Mouse (Mus musculus): ENCODE measurements at regions not wholly inside any gene's neighbourhood (a gene's known extent, or its start where the extent isn't known, plus 50 kb on each side); places are given as distances from the start of the nearest gene placed in this dataset.

DNA sequence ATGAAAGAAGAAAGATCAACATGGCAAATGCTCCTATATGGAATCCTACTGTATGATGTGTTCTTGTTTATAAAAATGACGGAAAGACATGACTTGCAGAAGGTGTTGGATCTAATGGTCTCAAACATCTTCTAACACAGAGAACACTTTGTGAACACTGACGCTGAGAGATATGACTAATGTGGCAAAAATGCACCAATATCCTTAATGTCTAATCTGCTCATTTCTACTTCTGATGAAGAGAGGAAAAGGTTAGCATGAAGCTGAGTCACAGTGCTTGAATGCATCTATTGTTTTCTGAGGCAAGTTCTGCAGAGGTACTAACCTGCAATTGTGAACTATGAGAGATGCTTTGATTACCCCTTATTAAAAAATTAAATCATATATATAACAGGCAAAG, 293.2 kb upstream of the Jag1 start:
- no peak for DNase-seq

GRCm38 (mm10) chr2:137408294-137408693, 291.9 kb upstream of the Jag1 start:
- no peak for DNase-seq

- DNase-seq, result no peak
Observed at GRCm38 (mm10) chr2:137393486-137393885, 277.0 kb upstream of the Jag1 start.

DNA sequence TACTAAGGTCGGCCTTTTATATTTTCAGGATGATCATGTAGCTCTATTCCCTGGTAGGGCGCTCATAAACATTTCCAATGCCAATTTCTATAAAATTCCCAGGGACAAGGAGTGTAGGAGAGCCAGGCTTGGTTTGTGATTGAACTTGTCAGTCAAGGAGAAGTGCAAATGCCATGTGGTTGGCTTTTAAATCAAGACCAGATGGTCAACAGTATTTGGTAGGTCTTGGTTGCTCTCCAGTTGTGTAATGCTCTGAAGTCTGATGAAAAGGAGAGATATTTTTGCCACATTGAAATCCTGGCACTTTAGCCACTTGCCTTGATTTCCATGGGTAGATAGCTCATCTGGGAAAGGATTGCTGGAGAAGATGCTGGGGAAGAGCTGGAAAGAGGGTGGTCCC, 263.4 kb upstream of the Jag1 start:
- no peak for DNase-seq

- no peak for DNase-seq
Observed at GRCm38 (mm10) chr2:137375346-137375745, 258.9 kb upstream of the Jag1 start.

DNA sequence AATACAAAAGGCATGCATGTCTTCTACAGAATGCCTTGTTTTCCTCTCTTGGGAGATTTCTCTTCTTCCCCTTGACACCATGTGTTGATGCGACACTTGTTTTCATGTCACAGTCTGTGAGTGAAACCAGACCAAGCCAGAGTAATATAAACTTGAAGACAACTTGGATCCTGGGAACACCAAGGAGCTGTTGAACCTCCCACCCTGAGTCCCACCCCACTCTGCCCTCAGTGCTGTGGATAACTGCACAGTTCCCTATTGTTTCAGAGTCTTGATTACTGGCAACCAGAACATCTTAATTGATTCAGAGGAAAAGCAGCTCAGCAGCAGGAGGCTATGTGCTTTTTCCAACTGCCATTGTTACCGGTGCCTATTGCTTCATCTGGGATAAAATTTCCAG, 254.6 kb upstream of the Jag1 start:
- DNase-seq, result no peak

GRCm38 (mm10) chr2:137363006-137363405, 246.6 kb upstream of the Jag1 start:
- DNase-seq, result no peak

GRCm38 (mm10) chr2:137357181-137357738, 240.8 kb upstream of the Jag1 start:
- DNase-seq, result no peak

DNA sequence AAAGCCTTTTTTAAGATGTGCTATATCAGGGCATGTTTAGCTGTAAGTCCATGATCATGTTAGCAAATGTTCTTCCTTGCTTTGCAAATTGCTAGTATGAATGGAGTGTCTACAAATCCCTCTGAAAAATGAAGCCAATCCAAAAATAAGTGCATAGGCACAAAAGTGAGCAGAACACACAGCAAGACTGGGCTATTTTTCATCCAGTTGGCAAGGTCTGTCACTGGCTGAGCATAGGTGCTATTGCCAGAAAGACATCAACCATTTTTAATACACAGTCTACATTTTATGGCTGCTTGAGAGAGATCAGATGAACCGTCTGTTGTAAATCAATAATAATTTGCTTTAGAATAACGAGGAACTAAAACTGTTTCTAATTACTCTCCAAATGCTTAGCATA, 227.3 kb upstream of the Jag1 start:
- no peak for DNase-seq

DNA sequence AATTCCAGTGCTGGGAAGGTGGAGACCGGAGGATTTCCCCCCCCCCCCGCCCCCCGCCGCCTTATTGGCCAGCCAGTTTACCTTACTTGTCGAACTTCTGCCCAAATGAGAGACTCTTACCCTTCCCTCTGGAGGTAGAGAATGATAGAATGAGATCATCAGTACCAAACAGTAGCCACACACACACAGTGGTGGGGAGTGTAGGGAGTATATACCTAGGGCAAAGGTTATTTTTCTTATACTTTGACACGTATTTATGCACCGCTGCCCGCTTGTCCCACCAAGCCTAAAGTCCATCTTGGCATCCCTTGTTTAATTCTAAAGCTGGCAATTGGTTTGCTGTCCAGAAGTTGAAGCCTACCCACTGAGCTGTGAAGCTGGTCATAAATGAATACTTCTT, 213.6 kb upstream of the Jag1 start:
- no peak for DNase-seq

DNA sequence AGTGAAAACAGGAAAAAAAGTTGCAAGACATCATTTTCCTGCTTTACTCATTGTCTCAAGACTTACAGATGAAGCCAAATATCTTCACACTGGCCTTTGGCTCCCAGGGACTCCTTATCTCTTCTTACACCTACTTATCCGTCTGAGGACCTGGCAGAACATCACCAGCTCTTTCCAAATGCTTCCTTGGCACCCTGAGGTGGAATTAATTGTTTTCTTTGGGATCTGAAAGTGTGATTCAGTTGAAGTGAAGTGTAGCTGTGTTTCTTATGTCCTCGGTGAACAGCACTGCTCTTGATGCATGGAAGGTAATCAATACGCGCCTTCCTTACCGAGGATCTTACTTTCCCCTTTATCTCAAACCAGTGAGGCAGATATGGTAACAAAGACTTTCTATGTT, 207.0 kb upstream of the Jag1 start:
- no peak for DNase-seq

DNA sequence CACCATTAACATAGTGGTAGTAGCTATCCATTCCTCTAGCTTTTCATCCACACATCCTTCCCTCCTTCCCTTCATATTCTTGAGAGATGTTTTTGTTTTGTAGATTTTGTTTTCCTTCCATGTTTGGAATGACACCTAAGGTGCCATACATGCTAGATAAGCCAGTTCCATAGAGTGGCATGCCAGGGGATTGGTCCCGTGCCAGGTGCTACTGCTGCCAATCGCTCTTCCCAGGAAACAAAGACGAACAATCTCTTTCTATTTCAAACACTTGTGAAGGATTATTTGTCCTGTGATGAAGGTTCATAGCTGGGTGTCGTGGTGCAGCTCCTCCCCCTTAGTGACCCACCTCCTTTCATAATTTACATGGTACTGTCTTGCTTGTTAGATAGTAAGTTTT, 194.1 kb upstream of the Jag1 start:
- DNase-seq, result no peak

- DNase-seq, result no peak
Observed at GRCm38 (mm10) chr2:137308116-137308515, 191.7 kb upstream of the Jag1 start.

DNA sequence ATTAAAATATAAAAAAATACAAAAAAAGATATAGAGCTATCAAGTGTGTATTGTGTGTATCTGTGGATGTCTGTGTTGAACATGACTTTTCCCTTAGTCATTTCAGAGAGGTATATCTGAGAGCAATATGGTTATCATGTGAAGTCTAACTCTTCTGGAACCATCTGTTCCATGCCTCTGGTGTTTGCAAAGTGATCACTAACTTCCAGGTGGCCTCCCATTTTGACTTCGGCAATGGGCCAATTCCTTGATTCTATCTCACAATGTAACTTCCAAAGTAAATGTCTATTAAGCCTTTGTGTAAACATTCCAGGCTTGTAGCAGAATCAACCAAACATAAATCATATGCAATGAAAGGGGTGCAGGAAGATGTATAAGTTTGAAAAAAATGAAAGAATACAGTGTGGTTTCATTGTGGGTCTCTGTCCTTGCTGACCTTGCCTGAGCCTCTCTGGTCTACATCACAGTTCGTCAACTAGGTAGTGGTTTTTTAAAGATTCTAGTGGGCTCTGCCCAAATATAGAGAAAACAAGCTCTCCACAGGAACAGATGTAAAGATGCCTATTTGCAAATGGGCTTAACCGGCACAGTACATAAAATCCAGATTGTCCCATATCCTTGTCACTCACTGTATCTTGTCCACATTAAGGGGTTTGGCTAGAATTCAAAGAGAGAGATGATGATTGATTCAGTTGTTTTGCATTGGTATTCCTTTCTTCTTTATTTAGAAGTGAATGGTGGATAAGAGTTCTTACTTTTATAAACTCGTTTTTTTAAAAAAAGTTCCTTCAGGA, 185.2 kb upstream of the Jag1 start:
- DNase-seq, result no peak

- no peak for DNase-seq
Observed at GRCm38 (mm10) chr2:137289231-137289630, 172.8 kb upstream of the Jag1 start.

DNA sequence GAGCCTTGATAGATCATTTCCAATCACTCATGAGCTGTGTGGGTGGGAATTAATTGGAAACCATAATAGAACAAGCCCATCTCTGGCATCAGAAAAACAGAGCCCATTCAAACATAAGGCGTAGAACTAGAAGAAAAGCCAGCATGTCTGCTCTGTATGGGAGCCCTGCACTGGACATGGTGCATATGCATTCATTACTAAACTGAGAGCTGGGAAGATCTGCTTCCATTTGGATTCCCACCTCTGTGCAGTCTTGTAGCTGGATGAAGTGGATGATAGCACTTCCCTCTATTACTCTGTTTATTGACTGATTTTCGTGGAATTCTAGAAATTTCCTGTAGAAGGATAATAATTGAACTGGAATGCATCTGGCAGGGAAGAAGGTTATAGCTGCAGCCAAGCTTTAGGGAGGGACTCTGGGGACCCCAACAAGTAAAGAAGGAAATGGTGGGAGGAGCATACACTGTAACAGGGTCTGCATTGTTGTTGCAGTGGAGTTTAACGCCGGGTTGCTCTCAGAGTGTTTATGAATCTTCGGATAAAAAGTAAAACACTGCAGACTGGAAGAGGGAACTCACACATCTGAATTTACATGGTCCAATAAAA, 155.2 kb upstream of the Jag1 start:
- no peak for DNase-seq

DNA sequence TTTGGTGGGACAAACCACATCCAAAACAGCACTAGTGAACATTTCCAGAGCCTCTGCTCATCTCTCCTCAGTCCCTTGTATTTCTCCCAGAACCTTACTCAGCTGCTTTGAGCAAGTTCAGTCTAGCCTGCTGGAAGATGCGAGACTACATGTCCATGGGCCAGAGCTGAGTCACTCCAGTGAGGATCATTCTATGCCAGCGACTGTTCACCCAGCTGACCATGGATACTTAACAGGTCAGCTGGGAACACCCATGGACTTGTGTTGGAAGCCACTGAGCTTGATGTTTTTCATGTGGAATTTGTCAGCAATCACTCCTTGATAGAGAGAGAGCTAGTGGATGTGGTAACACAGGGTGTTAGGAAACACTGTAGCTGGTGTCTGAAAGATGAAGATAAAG, 146.5 kb upstream of the Jag1 start:
- DNase-seq, result no peak

DNA sequence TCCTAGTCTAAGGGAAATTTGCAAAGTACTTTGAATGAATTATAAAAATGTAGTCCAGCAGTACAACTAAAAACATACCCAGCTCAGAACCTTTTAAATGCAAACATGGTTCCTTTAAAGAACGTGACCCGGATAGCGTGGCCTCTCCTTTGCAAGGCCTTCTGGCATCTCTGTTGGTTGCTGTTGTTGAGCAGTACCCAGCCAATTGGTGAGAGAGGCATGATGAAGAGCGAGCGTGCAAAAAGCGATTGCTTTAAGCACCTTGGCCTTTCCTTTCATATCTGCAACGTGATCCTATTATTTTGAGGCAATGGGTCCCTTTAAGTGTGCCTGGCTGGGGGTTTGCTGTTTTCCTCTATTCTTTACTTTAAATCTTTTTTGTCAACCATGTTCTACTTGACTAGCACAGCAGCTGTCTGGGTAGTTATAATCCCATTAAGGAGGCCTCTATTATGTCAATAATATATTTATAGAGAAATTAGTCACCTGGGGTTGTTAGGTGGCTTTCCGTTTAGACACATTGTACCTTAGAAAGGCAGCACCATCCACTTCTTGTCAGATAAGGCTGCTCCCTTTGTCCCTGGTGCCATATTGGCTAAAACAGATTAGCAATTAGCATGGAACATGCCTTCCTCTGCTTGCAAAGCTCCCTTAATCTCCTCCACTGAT, 141.5 kb upstream of the Jag1 start:
- DNase-seq, result no peak

- DNase-seq, result no peak
Observed at GRCm38 (mm10) chr2:137247931-137248330, 131.5 kb upstream of the Jag1 start.

DNA sequence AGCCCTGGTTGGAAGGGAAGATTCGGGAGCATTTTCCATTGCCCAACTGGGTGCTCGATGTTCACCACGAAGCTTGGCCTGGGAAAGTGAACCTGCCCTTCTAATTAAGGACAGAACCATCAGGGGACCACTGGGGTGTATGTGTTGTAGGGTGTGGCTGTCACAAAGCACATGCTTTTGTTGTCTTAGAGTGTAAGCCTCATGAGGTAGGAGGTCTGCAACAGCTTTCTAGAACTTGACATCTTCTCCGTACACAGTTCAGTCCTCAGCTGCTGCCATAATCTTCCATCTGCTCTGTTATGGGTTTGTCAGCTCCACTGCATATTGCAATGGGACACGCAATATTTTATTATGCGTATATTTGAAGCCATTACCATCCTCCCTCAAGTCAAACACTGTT, 127.9 kb upstream of the Jag1 start:
- DNase-seq, result no peak

DNA sequence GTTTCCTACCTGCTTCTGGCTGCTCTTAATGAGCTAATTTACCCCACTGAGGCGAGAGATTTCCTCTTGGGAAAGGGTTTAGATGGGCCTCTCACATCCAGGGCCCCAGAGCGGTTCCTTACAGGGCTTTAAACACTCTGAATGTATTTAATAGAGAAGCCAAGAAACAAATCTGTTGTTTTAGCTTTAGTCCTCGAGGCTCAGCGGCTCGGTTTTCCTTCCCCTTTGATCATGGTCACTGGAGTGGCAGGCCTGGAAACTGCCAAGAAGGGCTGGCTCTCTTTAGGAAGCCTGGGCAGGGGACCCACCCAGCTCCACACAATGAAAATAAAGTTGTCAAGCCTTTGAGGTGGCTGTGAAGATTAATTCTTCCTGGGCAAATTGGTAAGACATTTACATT, 127.5 kb upstream of the Jag1 start:
- no peak for DNase-seq

DNA sequence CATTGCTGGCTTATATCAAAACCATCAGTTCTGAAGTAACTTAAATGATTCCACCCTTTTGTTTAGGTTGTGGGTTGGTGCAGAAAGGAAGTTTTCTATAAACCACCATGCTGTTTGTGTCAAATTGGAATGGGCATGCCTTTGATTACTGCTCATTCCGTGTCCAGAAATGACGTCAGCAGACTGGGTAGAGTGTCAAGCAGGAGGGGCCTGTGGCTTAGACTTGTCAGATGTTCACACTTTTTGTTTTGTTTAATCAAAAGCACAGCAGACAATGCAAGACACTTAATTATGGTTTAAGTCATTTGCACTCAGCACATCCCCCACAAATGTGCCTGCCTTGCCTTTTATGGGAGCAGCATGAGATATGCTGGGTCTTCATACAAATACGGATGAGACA, 120.5 kb upstream of the Jag1 start:
- DNase-seq, result no peak

GRCm38 (mm10) chr2:137233936-137234335, 117.5 kb upstream of the Jag1 start:
- no peak for DNase-seq

GRCm38 (mm10) chr2:137231161-137231560, 114.7 kb upstream of the Jag1 start:
- no peak for DNase-seq

Measured in thymus, postnatal 14 days (tissue).